ENCODE assay signal across 23 mouse cellular contexts in the genomic region with DNA sequence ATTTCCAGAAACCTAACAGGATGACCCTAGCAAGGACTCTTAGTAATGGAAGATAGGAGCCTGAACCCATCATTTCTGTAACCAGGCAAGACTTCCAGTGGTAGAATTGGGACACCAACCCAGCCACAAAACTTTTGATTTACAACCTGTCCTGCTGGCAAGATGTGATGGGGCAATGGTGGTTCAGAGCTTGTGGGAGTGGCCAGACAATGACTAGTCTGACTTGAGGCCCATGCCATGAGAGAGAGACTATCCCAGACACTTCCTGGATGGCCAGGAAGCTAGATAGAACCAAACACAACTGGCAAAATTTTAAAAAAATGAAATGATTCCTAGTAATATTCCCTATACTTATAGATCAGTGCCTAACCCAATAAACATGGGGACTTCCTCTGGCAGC.
DNase-seq lines count a peak whose midpoint lies in the region; ATAC-seq lines count a peak whose summit lies in the region.
"Had no signal": no experiment of that assay in that cellular context is flagged by ENCODE, and none has a peak within 500 bp of the region (broad histone marks: within the 10 kb centered on the region; RNA-seq: fewer than 3 reads in every experiment).

No protein-coding gene starts in this region.

- ATAC-seq in granulocyte monocyte progenitor cell, adult 5-6 weeks (replicated peaks; ENCODE audit: poor library complexity, severe bottlenecking) = peak; percentile 69
- no peak for ATAC-seq in heart, embryonic 12.5 days (ENCODE audit: insufficient number of reproducible peaks, low FRiP score)
- no peak for ATAC-seq in frontal cortex, adult (ENCODE audit: low TSS enrichment)
- ATAC-seq: activated CD4-positive, CD25-positive, alpha-beta regulatory T cell, adult 4 months; CD4-positive, CD25-positive, alpha-beta regulatory T cell, adult 4 months; forebrain, embryonic 13.5 days; forebrain, embryonic 15.5 days; forebrain, postnatal 0 days; Patski had no signal

- H3K4me1 ChIP-seq in heart, embryonic 12.5 days (replicated peaks) = no peaks in the 10 kb centered on the region
- H3K4me1 ChIP-seq: embryonic facial prominence, embryonic 10.5 days; embryonic facial prominence, embryonic 12.5 days; forebrain, embryonic 13.5 days; forebrain, embryonic 15.5 days had no signal

- H3K36me3 ChIP-seq in heart, embryonic 12.5 days = no peaks in the 10 kb centered on the region
- H3K36me3 ChIP-seq: embryonic facial prominence, embryonic 10.5 days; embryonic facial prominence, embryonic 12.5 days; forebrain, embryonic 15.5 days; G1E had no signal

- H3K4me3 ChIP-seq in heart, embryonic 12.5 days = no peak overlapping the region
- H3K4me3 ChIP-seq: embryonic facial prominence, embryonic 10.5 days; embryonic facial prominence, embryonic 12.5 days; forebrain, embryonic 13.5 days; forebrain, embryonic 15.5 days had no signal

- H3K27ac ChIP-seq in heart, embryonic 12.5 days (ENCODE audit: poor library complexity, severe bottlenecking) = no peak overlapping the region
- H3K27ac ChIP-seq: embryonic facial prominence, embryonic 10.5 days; embryonic facial prominence, embryonic 12.5 days; forebrain, embryonic 13.5 days; forebrain, embryonic 15.5 days had no signal

- peak; percentile 12 to 35 for DNase-seq in adrenal gland, postnatal 36 days
- DNase-seq in adrenal gland, postnatal 25 days = no peak
- DNase-seq in 416B (ENCODE audit: low read depth) = peak; percentile 30
- DNase-seq in ovary, postnatal 10 days (ENCODE audit: low spot score) = no peak
- DNase-seq: adrenal gland, postnatal 14 days; cerebellum, adult 11-12 months; cerebellum, adult 2 months; cerebellum, adult 9-10 months; cerebellum, postnatal 10 days; cerebellum, postnatal 25 days; forebrain, postnatal 0 days had no signal

- no peak overlapping the region for H3K4me2 ChIP-seq in heart, embryonic 12.5 days
- H3K4me2 ChIP-seq: embryonic facial prominence, embryonic 12.5 days; forebrain, embryonic 13.5 days; forebrain, embryonic 15.5 days had no signal

- no peaks in the 10 kb centered on the region for H3K27me3 ChIP-seq in heart, embryonic 12.5 days (replicated peaks)
- H3K27me3 ChIP-seq: CH12.LX; embryonic facial prominence, embryonic 12.5 days; forebrain, embryonic 13.5 days; forebrain, embryonic 15.5 days; Patski had no signal

- no peaks in the 10 kb centered on the region for H3K9me3 ChIP-seq in heart, embryonic 12.5 days (replicated peaks)
- H3K9me3 ChIP-seq: embryonic facial prominence, embryonic 10.5 days; embryonic facial prominence, embryonic 12.5 days; forebrain, embryonic 13.5 days; forebrain, embryonic 15.5 days; G1E had no signal

- H3K9ac ChIP-seq in heart, embryonic 12.5 days = no peak overlapping the region
- H3K9ac ChIP-seq: embryonic facial prominence, embryonic 12.5 days; forebrain, embryonic 13.5 days; forebrain, embryonic 15.5 days; forebrain, postnatal 0 days had no signal

Comparison
In these comparisons a context has a peak if more than half of its experiments do, and no peak if none do; other contexts are left out.
1. DNase-seq: peak in adrenal gland, postnatal 36 days (2 of 2) and 416B (single experiment); none in adrenal gland, postnatal 25 days (single experiment) and ovary, postnatal 10 days (single experiment).